Mouse (Mus musculus): ENCODE results near the gene Stt3b. TPM values are rescaled to one million over a fixed set of nuclear protein-coding genes. Genes with fewer than 3 reads are reported as not detected.

Gene Stt3b
- polyA plus RNA-seq, 1 experiment from 2014 or later, result 61.3 TPM

DNA sequence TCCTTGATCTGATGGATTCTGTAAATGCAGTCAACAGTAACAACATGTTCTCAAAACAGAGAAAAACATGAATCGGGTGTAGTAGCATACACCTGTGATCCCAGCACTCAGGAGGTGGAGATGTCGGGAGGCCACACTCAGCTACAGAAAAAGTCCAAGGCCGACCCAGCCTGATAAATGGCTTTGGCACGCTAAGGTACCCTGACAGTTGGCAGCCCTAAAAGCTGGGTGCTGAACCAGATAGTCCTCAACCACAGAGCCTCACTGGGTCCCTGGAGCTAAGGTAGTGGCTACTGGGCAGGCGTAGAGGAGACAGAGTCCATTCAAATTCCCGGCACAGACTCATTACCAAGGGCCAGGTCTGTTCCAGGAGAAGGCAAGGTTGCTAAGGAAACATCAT lies 109.0 kb downstream of the Stt3b start:
- WGBS (ENCODE audit: missing documents), result 94% methylated on average over 6 of the region's 6 CpGs
- no peaks in the 10 kb centered on the region for H3K36me3 ChIP-seq (ENCODE audit: inconsistent target)
- H3K27ac ChIP-seq, result no peak overlapping the region
- H3K4me3 ChIP-seq (ENCODE audit: inconsistent target), result no peak overlapping the region
- no peaks in the 10 kb centered on the region for H3K79me2 ChIP-seq (ENCODE audit: inconsistent target)

GRCm38 (mm10) chr9:115200166-115200862 lies 109.9 kb downstream of the Stt3b start:
- 72% methylated on average over 15 of the region's 15 CpGs for WGBS (ENCODE audit: missing documents)
- Histone ChIP-seq H3K79me2 (ENCODE audit: inconsistent target) (no peaks in the 10 kb centered on the region), H3K27ac (no peak overlapping the region), H3K36me3 (ENCODE audit: inconsistent target) (no peaks in the 10 kb centered on the region), H3K4me3 (ENCODE audit: inconsistent target) (no peak overlapping the region)

- Histone ChIP-seq H3K27ac (no peak overlapping the region), H3K4me3 (ENCODE audit: inconsistent target) (no peak overlapping the region), H3K79me2 (ENCODE audit: inconsistent target) (no peaks in the 10 kb centered on the region), H3K36me3 (ENCODE audit: inconsistent target) (no peaks in the 10 kb centered on the region)
- 95% methylated on average over 7 of the region's 7 CpGs for WGBS (ENCODE audit: missing documents)
These were observed 113.1 kb downstream of the Stt3b start for GRCm38 (mm10) chr9:115197082-115197481.

DNA sequence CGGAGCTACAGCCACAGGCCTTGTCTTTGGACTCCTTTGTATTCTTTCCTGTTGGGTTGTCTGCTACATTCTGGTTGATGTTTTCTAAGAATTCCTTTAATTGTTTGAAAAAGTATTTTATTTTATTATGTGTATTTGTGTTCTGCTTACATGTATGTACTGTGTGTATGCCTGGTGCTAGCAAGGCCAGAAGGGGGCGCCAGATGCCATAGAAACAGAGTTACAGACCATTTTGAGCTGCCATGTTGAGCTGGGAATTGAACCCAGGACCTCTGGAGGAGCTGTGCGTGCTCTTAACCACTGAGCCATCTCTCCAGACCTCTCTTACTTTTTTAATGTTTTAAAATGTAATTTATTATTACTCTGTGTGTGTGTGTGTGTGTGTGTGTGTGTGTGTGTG lies 117.3 kb downstream of the Stt3b start:
- 87% methylated on average over 3 of the region's 3 CpGs for WGBS (ENCODE audit: missing documents)

More for the DNA sequence above, 117.3 kb downstream of the Stt3b start:
- Histone ChIP-seq H3K36me3 (ENCODE audit: inconsistent target) (no peaks in the 10 kb centered on the region), H3K27ac (no peak overlapping the region), H3K79me2 (ENCODE audit: inconsistent target) (no peaks in the 10 kb centered on the region), H3K4me3 (ENCODE audit: inconsistent target) (no peak overlapping the region)

Measured in macrophage (primary cell).